Mouse (Mus musculus): ENCODE measurements around the gene Ero1l. TPM values are rescaled to one million over a fixed set of nuclear protein-coding genes. Genes with fewer than 3 reads are reported as not detected.

The Ero1l gene
- total RNA-seq (2014; rRNA removed): 15.7 and 18.7 TPM in 2 replicates
- 23.3 and 25.7 TPM in 2 replicates for polyA plus RNA-seq (2015; fragmentation: Nextera tagmentation; extraction: Ambion mirVana)

DNA sequence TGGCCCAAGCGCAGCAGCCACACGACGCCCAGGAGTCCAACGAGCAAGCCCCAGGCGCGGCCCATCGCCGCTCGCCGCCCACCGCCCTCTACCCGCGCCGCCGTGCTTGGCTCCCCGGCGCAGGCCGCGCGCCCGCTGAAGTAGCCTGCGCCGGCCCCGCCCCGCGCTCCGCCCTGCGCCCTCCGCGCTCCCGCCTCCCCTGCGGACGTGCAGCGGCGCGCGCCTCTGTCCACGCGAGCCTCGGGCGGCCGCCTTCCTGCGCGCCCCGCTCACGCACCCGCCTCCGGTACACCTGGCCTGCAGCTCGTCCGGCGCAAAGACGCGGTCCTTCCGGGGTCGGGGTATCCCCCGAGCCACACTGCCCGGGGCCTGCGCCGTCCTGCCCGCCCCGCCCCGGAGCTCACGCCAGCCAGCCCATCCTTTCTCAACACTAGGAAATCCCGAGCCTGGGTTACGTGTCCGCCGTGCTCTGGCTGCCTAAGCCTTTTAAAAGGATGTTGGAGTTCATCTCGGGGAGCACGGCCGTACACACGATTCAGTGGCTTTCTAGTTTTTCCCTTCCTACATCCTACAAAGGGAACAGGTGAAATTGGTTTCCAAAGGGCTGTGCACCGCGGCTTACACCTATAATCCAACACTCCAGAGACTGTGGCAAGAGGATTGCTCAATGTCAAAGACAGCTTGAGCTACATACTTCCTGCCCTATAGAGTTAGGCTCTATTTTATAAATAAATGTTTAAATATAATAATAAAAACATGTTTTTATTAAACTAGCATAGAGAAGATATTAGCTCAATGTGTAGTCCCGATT lies at the start of gene Ero1l:
TSS of gene Ero1l (minus strand) at position 346 of the 811 bp plus-strand sequence.
- DNase-seq (ENCODE audit: low spot score) (peak; percentile 94), ATAC-seq (peak; percentile 96)
- Histone ChIP-seq H3K9ac (replicated peaks; ENCODE audit: low read length) (peak within 1 kb of the TSS; percentile 94), H3K36me3 (ENCODE audit: insufficient read depth, low read length) (no peaks in the 10 kb centered on the region), H3K27ac (peak within 1 kb of the TSS; percentile 93), H3K9me3 (ENCODE audit: low read length) (no peaks in the 10 kb centered on the region), H3K4me1 (ENCODE audit: insufficient read depth, low read length) (peaks cover 6% of the 10 kb centered on the region; the same call in 1 of the 2 replicates), H3K4me2 (ENCODE audit: low read depth, low read length) (peak within 1 kb of the TSS; percentile 70), H3K27me3 (ENCODE audit: insufficient read depth, low read length) (no peaks in the 10 kb centered on the region), H3K4me3 (ENCODE audit: low read length) (peak within 1 kb of the TSS; percentile 94)
- TF ChIP-seq CTCF (IDR thresholded peaks at IDR 0.05; ENCODE audit: low read depth): no peak
- 2% methylated on average over 56 of the region's 74 CpGs for WGBS

DNA sequence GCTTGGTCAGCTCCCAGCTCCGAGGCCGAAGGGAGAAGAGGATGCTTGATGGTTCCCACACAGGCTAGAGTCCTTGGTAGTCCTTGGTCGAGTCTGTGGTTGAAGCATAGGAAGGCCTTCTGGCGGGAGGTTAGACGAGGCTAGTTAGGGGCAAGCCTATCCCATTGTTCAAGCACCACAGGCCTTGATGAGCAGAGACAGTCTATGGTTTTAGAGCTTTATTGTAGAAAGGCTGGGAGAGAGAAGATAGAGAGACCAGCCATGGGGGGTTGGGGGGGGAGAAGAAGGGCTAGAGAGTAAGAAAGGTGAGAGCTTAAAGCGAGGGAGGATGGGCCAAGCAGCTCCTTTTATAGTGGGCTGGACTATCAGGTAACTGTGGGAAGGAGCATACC lies 46.6 kb upstream of the Ero1l start:
- 64% methylated on average over 6 of the region's 6 CpGs for WGBS
- H3K9me3 ChIP-seq (ENCODE audit: low read length): no peaks in the 10 kb centered on the region
- H3K4me2 ChIP-seq (ENCODE audit: low read depth, low read length): peak overlapping the region; percentile 21; the same call in 1 of the 2 replicates
- no peaks in the 10 kb centered on the region for H3K4me1 ChIP-seq (ENCODE audit: insufficient read depth, low read length)
- H3K9ac ChIP-seq (replicated peaks; ENCODE audit: low read length): no peak overlapping the region
- ATAC-seq (no peak), DNase-seq (ENCODE audit: low spot score) (no peak)
- peak overlapping the region; percentile 71 for H3K27ac ChIP-seq
- no peak for TF ChIP-seq CTCF (IDR thresholded peaks at IDR 0.05; ENCODE audit: low read depth)
- H3K4me3 ChIP-seq (ENCODE audit: low read length): no peak overlapping the region
- H3K27me3 ChIP-seq (ENCODE audit: insufficient read depth, low read length): no peaks in the 10 kb centered on the region
- H3K36me3 ChIP-seq (ENCODE audit: insufficient read depth, low read length): peaks cover 9% of the 10 kb centered on the region

DNA sequence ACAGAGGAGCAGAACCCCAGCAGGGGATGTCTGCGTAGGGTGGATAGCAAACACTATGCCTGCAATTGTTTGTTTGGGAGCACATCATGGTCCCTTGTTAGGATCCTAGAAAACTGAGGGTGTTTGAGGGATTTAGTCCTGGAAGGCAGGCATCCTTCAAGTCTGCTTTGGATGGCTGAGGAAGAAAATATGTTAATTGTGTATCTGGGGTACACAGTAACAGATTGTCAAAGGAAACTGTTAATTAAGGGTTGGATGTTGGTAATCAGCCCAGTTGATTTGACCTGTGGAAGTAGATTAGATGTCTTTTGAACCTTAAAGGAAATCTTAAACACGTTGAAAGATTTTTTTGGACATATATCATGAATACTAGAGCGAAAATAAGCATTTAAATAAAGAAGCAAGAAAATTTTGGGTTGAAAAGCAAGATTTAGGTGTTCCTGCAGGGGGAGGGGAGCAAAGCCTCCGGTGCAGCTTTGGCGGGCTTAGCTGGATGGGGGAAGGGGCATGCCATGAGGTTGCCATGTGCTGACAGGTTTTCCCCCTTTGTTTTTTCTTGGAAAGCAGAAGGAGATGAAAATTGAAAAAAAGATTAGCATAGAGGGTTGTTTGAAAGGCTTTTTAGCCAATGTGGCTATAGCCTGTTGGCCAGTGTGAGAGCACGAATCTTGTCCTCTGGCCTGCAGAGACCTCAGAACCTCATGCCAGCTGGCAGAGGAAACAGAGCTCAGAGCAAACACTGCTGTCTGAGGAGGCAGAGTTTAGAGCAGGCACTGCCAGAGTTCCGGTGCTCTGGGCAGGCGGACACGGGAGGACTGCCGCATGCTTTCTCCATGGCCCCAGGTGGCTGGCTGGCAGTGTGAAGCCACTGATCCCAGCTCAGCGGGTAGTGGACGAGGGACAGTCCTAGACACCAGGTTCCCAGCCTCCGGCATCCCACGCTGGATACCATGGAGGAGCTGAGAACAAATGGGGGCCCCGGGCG lies 45.9 kb upstream of the Ero1l start:
- Histone ChIP-seq H3K9ac (replicated peaks; ENCODE audit: low read length) (no peak overlapping the region), H3K4me2 (ENCODE audit: low read depth, low read length) (peak overlapping the region; percentile 21; the same call in 1 of the 2 replicates), H3K4me1 (ENCODE audit: insufficient read depth, low read length) (no peaks in the 10 kb centered on the region), H3K9me3 (ENCODE audit: low read length) (no peaks in the 10 kb centered on the region), H3K36me3 (ENCODE audit: insufficient read depth, low read length) (peaks cover 4% of the 10 kb centered on the region), H3K27me3 (ENCODE audit: insufficient read depth, low read length) (no peaks in the 10 kb centered on the region), H3K4me3 (ENCODE audit: low read length) (no peak overlapping the region), H3K27ac (peak overlapping the region; percentile 71)
- peak; percentile 92 for ATAC-seq
- TF ChIP-seq CTCF (IDR thresholded peaks at IDR 0.05; ENCODE audit: low read depth): no peak
- WGBS: 45% methylated on average over 16 of the region's 16 CpGs
- peak; percentile 82 for DNase-seq (ENCODE audit: low spot score)

DNA sequence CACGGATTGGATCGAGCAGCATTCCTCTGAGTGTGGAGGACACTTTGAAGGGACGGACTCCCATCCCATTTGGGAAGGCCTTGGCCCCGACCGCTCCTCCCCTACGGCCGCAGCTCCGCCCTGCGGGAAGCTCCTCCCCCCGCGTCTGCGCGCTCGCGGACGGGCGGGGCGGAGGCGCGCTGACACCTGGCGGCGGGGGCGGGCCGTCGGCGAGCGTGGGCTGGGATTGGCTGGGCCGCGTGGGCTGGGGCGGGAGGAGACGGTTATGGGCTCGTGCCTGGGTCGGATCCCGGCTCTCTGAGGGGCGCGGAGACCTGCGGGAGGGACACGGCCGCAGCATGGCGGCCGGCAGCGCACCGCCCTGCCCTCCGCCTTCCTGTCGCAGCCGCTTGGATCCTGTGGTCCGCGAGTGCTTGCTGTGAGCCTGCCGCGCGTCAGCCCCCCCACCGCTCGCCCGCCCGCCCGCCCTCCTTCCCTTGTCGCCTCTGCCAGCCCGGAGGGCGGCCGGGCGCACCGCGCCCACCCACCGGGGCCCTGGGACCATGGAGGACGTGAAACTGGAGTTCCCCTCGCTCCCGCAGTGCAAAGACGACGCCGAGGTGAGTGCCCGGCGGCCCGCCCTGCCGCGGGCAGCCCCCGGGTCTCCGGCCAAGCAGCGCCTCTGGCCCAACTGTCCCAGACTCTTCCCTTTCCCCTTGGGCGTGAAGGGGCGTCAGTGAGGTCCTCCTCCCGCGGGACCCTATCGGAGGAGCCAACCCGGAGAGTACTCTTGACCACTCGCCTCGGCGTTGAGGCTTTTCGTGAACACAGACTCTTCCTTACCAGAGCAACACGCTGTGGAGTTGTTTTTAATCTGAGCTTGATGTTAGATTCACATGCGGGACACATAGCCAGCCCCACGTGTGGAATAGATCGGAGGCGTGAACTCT lies 32.6 kb upstream of the Ero1l start, which contains the start of gene Styx:
TSS of gene Styx (plus strand) at position 163 of the 929 bp plus-strand sequence.
- Histone ChIP-seq H3K27ac (peak within 1 kb of the TSS; percentile 77), H3K9ac (replicated peaks; ENCODE audit: low read length) (peak within 1 kb of the TSS; percentile 67), H3K4me2 (ENCODE audit: low read depth, low read length) (peak within 1 kb of the TSS; percentile 64), H3K4me1 (ENCODE audit: insufficient read depth, low read length) (0 out of 2 replicates have a peak, but pooled peaks cover 3% of the 10 kb centered on the region), H3K9me3 (ENCODE audit: low read length) (no peaks in the 10 kb centered on the region), H3K4me3 (ENCODE audit: low read length) (peak within 1 kb of the TSS; percentile 57), H3K27me3 (ENCODE audit: insufficient read depth, low read length) (no peaks in the 10 kb centered on the region), H3K36me3 (ENCODE audit: insufficient read depth, low read length) (peaks cover 14% of the 10 kb centered on the region)
- WGBS: under 1% methylated on average over 70 of the region's 93 CpGs
- no peak for TF ChIP-seq CTCF (IDR thresholded peaks at IDR 0.05; ENCODE audit: low read depth)
- DNase-seq (ENCODE audit: low spot score): peak; percentile 96
- ATAC-seq: peak; percentile 98

DNA sequence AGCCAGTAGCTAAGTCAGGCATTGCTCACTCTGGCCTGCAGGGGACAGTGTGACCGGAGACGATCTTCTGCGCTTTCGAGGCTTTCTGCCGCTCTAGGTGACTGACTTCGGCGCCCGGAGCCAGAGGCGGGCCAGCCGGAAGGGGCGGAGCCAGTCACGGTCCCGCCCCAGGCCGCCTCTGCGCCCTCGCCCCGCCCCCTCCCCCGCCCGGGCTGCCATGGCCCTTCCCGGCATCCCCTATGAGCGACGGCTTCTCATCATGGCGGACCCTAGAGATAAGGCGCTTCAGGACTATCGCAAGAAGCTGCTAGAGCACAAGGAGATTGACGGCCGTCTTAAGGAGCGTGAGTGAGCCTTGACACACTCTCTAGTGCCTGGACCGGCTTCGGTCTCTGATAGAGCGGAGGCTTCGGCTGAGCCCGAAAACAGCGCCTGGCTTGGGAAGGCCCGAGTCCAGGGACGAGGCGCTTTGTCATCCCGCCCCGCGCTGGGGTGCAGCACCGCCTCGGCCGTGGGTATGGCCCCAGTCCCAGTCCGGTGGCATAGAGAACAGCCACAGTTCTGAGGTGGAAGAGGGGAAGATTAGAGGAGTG lies 11.1 kb upstream of the Ero1l start, which contains the start of gene Psmc6:
TSS of gene Psmc6 (plus strand) at position 200 of the 593 bp plus-strand sequence.
- peak within 1 kb of the TSS; percentile 64 for H3K4me2 ChIP-seq (ENCODE audit: low read depth, low read length)
- H3K27ac ChIP-seq: peak within 1 kb of the TSS; percentile 93
- no peaks in the 10 kb centered on the region for H3K9me3 ChIP-seq (ENCODE audit: low read length)
- DNase-seq (ENCODE audit: low spot score) (peak; percentile 97), ATAC-seq (peak; percentile 98)
- TF ChIP-seq CTCF (IDR thresholded peaks at IDR 0.05; ENCODE audit: low read depth): peak; percentile 92
- peaks cover 15% of the 10 kb centered on the region; the same call in 1 of the 2 replicates for H3K36me3 ChIP-seq (ENCODE audit: insufficient read depth, low read length)
- peak within 1 kb of the TSS; percentile 97 for H3K4me3 ChIP-seq (ENCODE audit: low read length)
- H3K27me3 ChIP-seq (ENCODE audit: insufficient read depth, low read length): no peaks in the 10 kb centered on the region
- no peaks in the 10 kb centered on the region for H3K4me1 ChIP-seq (ENCODE audit: insufficient read depth, low read length)
- H3K9ac ChIP-seq (replicated peaks; ENCODE audit: low read length): peak within 1 kb of the TSS; percentile 94
- under 1% methylated on average over 44 of the region's 44 CpGs for WGBS
